Mouse (Mus musculus) limb, embryonic 14.5 days (tissue): ENCODE data around the gene Pih1d1. TPM values are rescaled to one million over a fixed set of nuclear protein-coding genes. Genes with fewer than 3 reads are reported as not detected.
"Not testable (repeated sequence)": the region's sequence is repeated elsewhere in the genome, so short reads cannot be mapped to it uniquely, and the experiment has no call there.

ENCODE experiments used
- ATAC-seq: fragments of 200-750 bp; cut with Nextera tagmentation; 2 replicates; pipeline ENCODE4 v1.8.0; 2017; ENCODE audit warnings: low read depth, moderate number of reproducible peaks, moderate TSS enrichment; ENCODE audit not compliant: low FRiP score
- DNase-seq: peaks from one replicate; pipeline ENCODE4 v3.0.0-alpha.2; 2015; ENCODE audit warnings: low spot score
- H3K27ac ChIP-seq: fragments of 300-500 bp; sonication (generic); replicated peaks from 2 replicates; pipeline ENCODE4 v1.5.1; 2014; ENCODE audit warnings: low read depth, mild to moderate bottlenecking, low read length, moderate library complexity, mixed read lengths
- H3K27me3 ChIP-seq: fragments of 300-500 bp; sonication (generic); 2 replicates; pipeline ENCODE4 v1.6.1; 2014; ENCODE audit warnings: low read length, mixed read lengths; ENCODE audit not compliant: control insufficient read depth, insufficient read depth
- H3K36me3 ChIP-seq: fragments of 300-500 bp; sonication (generic); 2 replicates; pipeline ENCODE4 v1.6.1; 2014; ENCODE audit warnings: mild to moderate bottlenecking, low read length, moderate library complexity, mixed read lengths; ENCODE audit not compliant: control insufficient read depth, insufficient read depth
- H3K4me1 ChIP-seq: fragments of 300-500 bp; sonication (generic); 2 replicates; pipeline ENCODE4 v1.6.1; 2014; ENCODE audit warnings: antibody characterized with exemption, low read length, mixed read lengths; ENCODE audit not compliant: control insufficient read depth, insufficient read depth
- H3K4me2 ChIP-seq: fragments of 300-500 bp; sonication (generic); replicated peaks from 2 replicates; pipeline ENCODE4 v1.6.1; 2014; ENCODE audit warnings: low read depth, mild to moderate bottlenecking, low read length, moderate library complexity; ENCODE audit not compliant: severe bottlenecking
- H3K4me3 ChIP-seq: fragments of 300-500 bp; sonication (generic); replicated peaks from 2 replicates; pipeline ENCODE4 v1.5.1; 2014; ENCODE audit warnings: low read length
- H3K9ac ChIP-seq: fragments of 300-500 bp; sonication (generic); 2 replicates; pipeline ENCODE4 v1.6.1; 2014; ENCODE audit warnings: mild to moderate bottlenecking, low read depth, low read length, moderate library complexity; ENCODE audit not compliant: severe bottlenecking
- H3K9me3 ChIP-seq: fragments of 300-500 bp; sonication (generic); 2 replicates; pipeline ENCODE4 v1.6.1; 2016; ENCODE audit warnings: low read length; ENCODE audit not compliant: control insufficient read depth
- POLR2A ChIP-seq: fragments of 200-500 bp; IDR thresholded peaks from 2 replicates; pipeline ENCODE4 v1.8.0; 2012; ENCODE audit warnings: inconsistent platforms, mild to moderate bottlenecking, moderate library complexity, borderline replicate concordance; ENCODE audit not compliant: insufficient read depth, insufficient read length; ENCODE audit errors: extremely low read depth
- WGBS: fragments of 180-500 bp; shearing (Covaris S2); extraction: QIAGEN DNeasy Blood & Tissue Kit; methylation state at CpG from one replicate; pipeline ENCODE4 v1.1.7; 2014; 5-methylcytosine and 5-hydroxymethylcytosine counted together
- polyA plus RNA-seq, 2 experiments: library from polyadenylated mRNA; depleted of rRNA in 1 of 2; stranded (reverse) in 1 of 2; unstranded in 1 of 2; fragments of >200 nt; fragmentation: Nextera tagmentation in 1 of 2; extraction: Ambion mirVana in 1 of 2; gene quantifications; 2 replicates each; pipeline versions ENCODE4 v1.2.1 to v1.2.3; 2012 to 2014

The Pih1d1 gene
- polyA plus RNA-seq (2012; rRNA removed) = 115 and 118 TPM in 2 replicates
- polyA plus RNA-seq (2014; fragmentation: Nextera tagmentation; extraction: Ambion mirVana) = 86.4 and 87.3 TPM in 2 replicates

GRCm38 (mm10) chr7:45154096-45154992 is at the start of gene Pih1d1, which contains the start of gene Aldh16a1:
Gene Pih1d1 (plus strand): TSS chr7:45154303.
Gene Aldh16a1 (minus strand): TSS chr7:45154584.
- ATAC-seq (peak; percentile 95), DNase-seq (peak; percentile 97)
- Histone ChIP-seq H3K4me1 (peaks cover 5% of the 10 kb centered on the region), H3K9me3 (no peaks in the 10 kb centered on the region), H3K27ac (peak within 1 kb of the TSS; percentile 95), H3K27me3 (no peaks in the 10 kb centered on the region), H3K9ac (peak within 1 kb of the TSS; percentile 78), H3K36me3 (peaks cover 16% of the 10 kb centered on the region), H3K4me3 (peak within 1 kb of the TSS; percentile 69), H3K4me2 (peak within 1 kb of the TSS; percentile 61)
- peak; percentile 98 for TF ChIP-seq POLR2A
- WGBS = 6% methylated on average over 58 of the region's 69 CpGs

- H3K4me1 ChIP-seq = peaks cover 21% of the 10 kb centered on the region
- ATAC-seq (no peak), DNase-seq (no peak)
- H3K9ac ChIP-seq = no peak overlapping the region
- no peak overlapping the region for H3K4me2 ChIP-seq
- H3K36me3 ChIP-seq = no peaks in the 10 kb centered on the region
- H3K9me3 ChIP-seq = no peaks in the 10 kb centered on the region
- WGBS = 75% methylated on average over 5 of the region's 5 CpGs
- no peak overlapping the region for H3K27ac ChIP-seq
- H3K27me3 ChIP-seq = no peaks in the 10 kb centered on the region
- H3K4me3 ChIP-seq = no peak overlapping the region
- no peak for TF ChIP-seq POLR2A
Observed at GRCm38 (mm10) chr7:45104941-45105340, 49.2 kb upstream of the Pih1d1 start.

DNA sequence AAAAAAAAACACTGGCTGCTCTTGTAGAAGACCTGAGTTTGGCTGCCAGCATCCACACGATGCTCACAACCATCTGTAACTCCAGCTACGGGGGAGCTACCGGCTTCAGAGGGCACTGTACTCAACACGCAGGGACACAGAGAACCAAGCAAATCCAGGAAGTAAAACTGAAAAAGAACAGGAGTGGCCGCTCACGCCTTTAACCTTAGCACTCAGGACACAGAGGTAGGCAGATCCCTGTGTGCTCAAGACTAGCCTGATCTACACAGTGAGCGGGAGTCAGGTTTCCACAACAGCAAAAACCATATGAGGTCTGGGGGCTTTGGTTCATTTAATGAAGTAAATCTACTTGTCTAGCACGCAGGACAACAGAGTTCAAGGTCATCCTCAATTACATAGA is 48.6 kb upstream of the Pih1d1 start:
- DNase-seq (no peak), ATAC-seq (no peak)
- H3K27ac ChIP-seq = no peak overlapping the region
- no peaks in the 10 kb centered on the region for H3K27me3 ChIP-seq
- H3K4me2 ChIP-seq = no peak overlapping the region
- TF ChIP-seq POLR2A = no peak
- H3K4me1 ChIP-seq = peaks cover 21% of the 10 kb centered on the region
- WGBS = 74% methylated on average over 8 of the region's 8 CpGs
- H3K4me3 ChIP-seq = no peak overlapping the region
- H3K36me3 ChIP-seq = no peaks in the 10 kb centered on the region
- H3K9ac ChIP-seq = no peak overlapping the region
- H3K9me3 ChIP-seq = no peaks in the 10 kb centered on the region

- Histone ChIP-seq H3K27ac (no peak overlapping the region), H3K27me3 (no peaks in the 10 kb centered on the region), H3K9me3 (no peaks in the 10 kb centered on the region), H3K4me3 (no peak overlapping the region), H3K4me2 (no peak overlapping the region), H3K4me1 (peaks cover 21% of the 10 kb centered on the region), H3K36me3 (no peaks in the 10 kb centered on the region), H3K9ac (no peak overlapping the region)
- 48% methylated on average over 6 of the region's 6 CpGs for WGBS
- no peak for TF ChIP-seq POLR2A
- no peak for ATAC-seq
- DNase-seq = no peak
Observed at GRCm38 (mm10) chr7:45106441-45106840, 47.7 kb upstream of the Pih1d1 start.

GRCm38 (mm10) chr7:45107052-45107645 is 47.0 kb upstream of the Pih1d1 start:
- Histone ChIP-seq H3K4me2 (no peak overlapping the region), H3K9me3 (no peaks in the 10 kb centered on the region), H3K27me3 (no peaks in the 10 kb centered on the region), H3K4me3 (no peak overlapping the region), H3K27ac (no peak overlapping the region), H3K36me3 (no peaks in the 10 kb centered on the region), H3K4me1 (peaks cover 21% of the 10 kb centered on the region), H3K9ac (no peak overlapping the region)
- no peak for ATAC-seq
- DNase-seq = no peak
- 59% methylated on average over 5 of the region's 5 CpGs for WGBS
- TF ChIP-seq POLR2A = no peak

DNA sequence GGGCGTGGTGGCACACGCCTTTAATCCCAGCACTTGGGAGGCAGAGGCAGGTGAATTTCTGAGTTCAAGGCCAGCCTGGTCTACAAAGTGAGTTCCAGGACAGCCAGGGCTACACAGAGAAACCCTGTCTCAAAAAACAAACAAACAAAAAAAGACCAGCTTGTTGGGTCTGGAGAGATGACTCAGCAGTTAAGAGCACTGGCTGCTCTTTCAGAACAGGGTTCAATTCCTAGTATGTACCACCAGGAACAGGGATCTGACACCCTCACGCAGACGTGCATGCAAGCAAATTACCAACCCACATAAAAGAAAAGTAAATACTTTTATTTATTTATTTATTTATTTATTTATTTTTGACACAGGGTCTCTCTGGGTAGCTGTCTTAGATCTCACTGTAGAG is 44.0 kb upstream of the Pih1d1 start:
- not testable (repeated sequence) for H3K4me2 ChIP-seq, H3K27ac ChIP-seq, ATAC-seq, DNase-seq, H3K9ac ChIP-seq, H3K4me1 ChIP-seq, H3K27me3 ChIP-seq, H3K4me3 ChIP-seq, H3K9me3 ChIP-seq, H3K36me3 ChIP-seq
- WGBS = 89% methylated on average over 4 of the region's 4 CpGs
